Mouse (Mus musculus): ENCODE data around the gene Olfr281. TPM values are rescaled to one million over a fixed set of nuclear protein-coding genes. Genes with fewer than 3 reads are reported as not detected.
A peak's percentile ranks its signal among the peaks of the same experiment; 100 is the strongest.
"Not testable (repeated sequence)": the region's sequence is repeated elsewhere in the genome, so short reads cannot be mapped to it uniquely, and the experiment has no call there.

Olfr281 gene
- total and polyA plus RNA-seq, 2 experiments from 2014 or later, result not detected

GRCm38 (mm10) chr15:98417285-98417684 lies 35.1 kb upstream of the Olfr281 start:
- ATAC-seq (ENCODE audit: low FRiP score), result not testable (repeated sequence)
- 0% methylated on average over 1 of the region's 3 CpGs for WGBS
- TF ChIP-seq CTCF (IDR thresholded peaks at IDR 0.05), result peak; percentile 48

GRCm38 (mm10) chr15:98418096-98418495 lies 34.3 kb upstream of the Olfr281 start:
- H3K27ac ChIP-seq (ENCODE audit: low read depth, low read length), result no peak overlapping the region
- WGBS, result 70% methylated on average over 7 of the region's 7 CpGs
- H3K9me3 ChIP-seq (ENCODE audit: low read length), result no peaks in the 10 kb centered on the region
- H3K36me3 ChIP-seq (ENCODE audit: insufficient read depth, low read length), result no peaks in the 10 kb centered on the region
- no peak overlapping the region for H3K9ac ChIP-seq (replicated peaks; ENCODE audit: low read length, poor library complexity, severe bottlenecking)
- no peak for TF ChIP-seq CTCF (IDR thresholded peaks at IDR 0.05)
- no peak for ATAC-seq (ENCODE audit: low FRiP score)
- H3K4me1 ChIP-seq (ENCODE audit: insufficient read depth, low read length), result no peaks in the 10 kb centered on the region
- no peak for DNase-seq (ENCODE audit: low spot score)
- no peak overlapping the region for H3K4me2 ChIP-seq (ENCODE audit: low read depth, low read length, poor library complexity, severe bottlenecking)
- no peak overlapping the region for H3K4me3 ChIP-seq (ENCODE audit: low read depth, low read length)
- H3K27me3 ChIP-seq (ENCODE audit: insufficient read depth, low read length), result no peaks in the 10 kb centered on the region

More at GRCm38 (mm10) chr15:98417285-98417684, 35.1 kb upstream of the Olfr281 start:
- not testable (repeated sequence) for H3K9me3 ChIP-seq (ENCODE audit: low read length); H3K27me3 ChIP-seq (ENCODE audit: insufficient read depth, low read length); H3K4me3 ChIP-seq (ENCODE audit: low read depth, low read length); H3K4me1 ChIP-seq (ENCODE audit: insufficient read depth, low read length); H3K36me3 ChIP-seq (ENCODE audit: insufficient read depth, low read length); H3K27ac ChIP-seq (ENCODE audit: low read depth, low read length); DNase-seq (ENCODE audit: low spot score); H3K9ac ChIP-seq (replicated peaks; ENCODE audit: low read length, poor library complexity, severe bottlenecking); H3K4me2 ChIP-seq (ENCODE audit: low read depth, low read length, poor library complexity, severe bottlenecking)

- TF ChIP-seq CTCF (IDR thresholded peaks at IDR 0.05), result no peak
- no peaks in the 10 kb centered on the region for H3K4me1 ChIP-seq (ENCODE audit: insufficient read depth, low read length)
- WGBS, result 70% methylated on average over 4 of the region's 4 CpGs
- H3K27ac ChIP-seq (ENCODE audit: low read depth, low read length), result no peak overlapping the region
- H3K4me3 ChIP-seq (ENCODE audit: low read depth, low read length), result no peak overlapping the region
- H3K4me2 ChIP-seq (ENCODE audit: low read depth, low read length, poor library complexity, severe bottlenecking), result no peak overlapping the region
- DNase-seq (ENCODE audit: low spot score), result no peak
- no peak for ATAC-seq (ENCODE audit: low FRiP score)
- no peak overlapping the region for H3K9ac ChIP-seq (replicated peaks; ENCODE audit: low read length, poor library complexity, severe bottlenecking)
- H3K9me3 ChIP-seq (ENCODE audit: low read length), result no peaks in the 10 kb centered on the region
- H3K36me3 ChIP-seq (ENCODE audit: insufficient read depth, low read length), result no peaks in the 10 kb centered on the region
- H3K27me3 ChIP-seq (ENCODE audit: insufficient read depth, low read length), result no peaks in the 10 kb centered on the region
These were observed 31.5 kb upstream of the Olfr281 start for GRCm38 (mm10) chr15:98420897-98421296.

- WGBS, result 59% methylated on average over 14 of the region's 14 CpGs
- Histone ChIP-seq H3K9me3 (ENCODE audit: low read length) (no peaks in the 10 kb centered on the region), H3K4me3 (ENCODE audit: low read depth, low read length) (no peak overlapping the region), H3K4me2 (ENCODE audit: low read depth, low read length, poor library complexity, severe bottlenecking) (no peak overlapping the region), H3K36me3 (ENCODE audit: insufficient read depth, low read length) (no peaks in the 10 kb centered on the region), H3K27me3 (ENCODE audit: insufficient read depth, low read length) (no peaks in the 10 kb centered on the region), H3K27ac (ENCODE audit: low read depth, low read length) (no peak overlapping the region), H3K4me1 (ENCODE audit: insufficient read depth, low read length) (no peaks in the 10 kb centered on the region), H3K9ac (replicated peaks; ENCODE audit: low read length, poor library complexity, severe bottlenecking) (no peak overlapping the region)
- no peak for ATAC-seq (ENCODE audit: low FRiP score)
- TF ChIP-seq CTCF (IDR thresholded peaks at IDR 0.05), result no peak
- no peak for DNase-seq (ENCODE audit: low spot score)
These were observed 28.1 kb upstream of the Olfr281 start for GRCm38 (mm10) chr15:98424326-98424725.

- Histone ChIP-seq H3K4me1 (ENCODE audit: insufficient read depth, low read length) (no peaks in the 10 kb centered on the region), H3K27ac (ENCODE audit: low read depth, low read length) (no peak overlapping the region), H3K9me3 (ENCODE audit: low read length) (no peaks in the 10 kb centered on the region), H3K4me3 (ENCODE audit: low read depth, low read length) (no peak overlapping the region), H3K36me3 (ENCODE audit: insufficient read depth, low read length) (no peaks in the 10 kb centered on the region), H3K9ac (replicated peaks; ENCODE audit: low read length, poor library complexity, severe bottlenecking) (no peak overlapping the region), H3K27me3 (ENCODE audit: insufficient read depth, low read length) (no peaks in the 10 kb centered on the region), H3K4me2 (ENCODE audit: low read depth, low read length, poor library complexity, severe bottlenecking) (no peak overlapping the region)
- no peak for ATAC-seq (ENCODE audit: low FRiP score)
- no peak for TF ChIP-seq CTCF (IDR thresholded peaks at IDR 0.05)
- WGBS, result 64% methylated on average over 6 of the region's 6 CpGs
- no peak for DNase-seq (ENCODE audit: low spot score)
These were observed 27.6 kb upstream of the Olfr281 start for GRCm38 (mm10) chr15:98424753-98425152.

GRCm38 (mm10) chr15:98425188-98425587 lies 27.2 kb upstream of the Olfr281 start:
- H3K4me2 ChIP-seq (ENCODE audit: low read depth, low read length, poor library complexity, severe bottlenecking), result no peak overlapping the region
- no peak overlapping the region for H3K27ac ChIP-seq (ENCODE audit: low read depth, low read length)
- no peaks in the 10 kb centered on the region for H3K36me3 ChIP-seq (ENCODE audit: insufficient read depth, low read length)
- no peaks in the 10 kb centered on the region for H3K4me1 ChIP-seq (ENCODE audit: insufficient read depth, low read length)
- no peak for TF ChIP-seq CTCF (IDR thresholded peaks at IDR 0.05)
- WGBS, result 92% methylated on average over 7 of the region's 7 CpGs
- H3K4me3 ChIP-seq (ENCODE audit: low read depth, low read length), result no peak overlapping the region
- no peak overlapping the region for H3K9ac ChIP-seq (replicated peaks; ENCODE audit: low read length, poor library complexity, severe bottlenecking)
- H3K27me3 ChIP-seq (ENCODE audit: insufficient read depth, low read length), result no peaks in the 10 kb centered on the region
- no peak for ATAC-seq (ENCODE audit: low FRiP score)
- H3K9me3 ChIP-seq (ENCODE audit: low read length), result no peaks in the 10 kb centered on the region
- no peak for DNase-seq (ENCODE audit: low spot score)

GRCm38 (mm10) chr15:98430925-98431324 lies 21.5 kb upstream of the Olfr281 start, which contains the start of gene Olfr282:
Gene Olfr282 (plus strand): TSS chr15:98431225.
- H3K27me3 ChIP-seq (ENCODE audit: insufficient read depth, low read length); H3K27ac ChIP-seq (ENCODE audit: low read depth, low read length); H3K36me3 ChIP-seq (ENCODE audit: insufficient read depth, low read length); H3K9me3 ChIP-seq (ENCODE audit: low read length); H3K4me3 ChIP-seq (ENCODE audit: low read depth, low read length); ATAC-seq (ENCODE audit: low FRiP score); H3K4me1 ChIP-seq (ENCODE audit: insufficient read depth, low read length); DNase-seq (ENCODE audit: low spot score); H3K9ac ChIP-seq (replicated peaks; ENCODE audit: low read length, poor library complexity, severe bottlenecking); H3K4me2 ChIP-seq (ENCODE audit: low read depth, low read length, poor library complexity, severe bottlenecking): not testable (repeated sequence)
- 83% methylated on average over 5 of the region's 5 CpGs for WGBS

All from midbrain, postnatal 0 days (tissue).